Mouse (Mus musculus) liver, postnatal 0 days (tissue): Measurements from ENCODE around the gene Cdca7.

Source experiments
- CTCF ChIP-seq: sonication (generic); IDR thresholded peaks from 2 replicates; pipeline ENCODE4 v1.5.1; 2016; ENCODE audit warnings: antibody characterized with exemption, low read depth
- EP300 ChIP-seq: IDR thresholded peaks from 2 replicates; pipeline ENCODE4 v1.6.1; 2016; ENCODE audit warnings: antibody characterized with exemption, low read depth, mild to moderate bottlenecking

DNA sequence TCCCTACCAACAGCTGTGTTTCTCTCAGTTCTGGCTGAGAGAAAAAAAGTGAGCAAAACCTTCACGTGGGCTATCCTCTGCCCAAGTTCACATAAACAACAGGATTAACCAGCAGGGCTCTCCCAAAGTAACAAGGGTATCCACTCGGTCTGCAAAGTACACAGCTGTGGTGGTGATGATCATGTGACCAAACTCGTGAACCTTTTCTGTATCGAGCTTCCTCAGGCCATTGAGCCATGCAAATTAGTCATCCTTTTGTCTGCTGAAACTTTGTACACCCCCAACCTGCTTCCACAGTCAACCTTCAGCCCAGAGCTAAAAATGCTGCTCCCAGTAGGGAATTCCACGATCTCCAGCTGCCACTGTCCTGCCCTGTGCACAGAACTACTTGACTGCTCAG, 29.3 kb upstream of the Cdca7 start:
- no peak for TF ChIP-seq CTCF
- no peak for TF ChIP-seq EP300
